Mouse (Mus musculus) regulatory T cell (primary cell): Measurements from ENCODE around the gene Larp1.
"Not testable (repeated sequence)": the region's sequence is repeated elsewhere in the genome, so short reads cannot be mapped to it uniquely, and the experiment has no call there.

Source experiments
- in situ Hi-C: fragments of 300-600 bp; cut with MboI, MseI; formaldehyde crosslinking; loops from one replicate; pipeline ENCODE4 v1.15.1; 2025; ENCODE audit warnings: high pct_unique_total_duplicates

Gene Larp1

GRCm38 (mm10) chr11:58097621-58098365 is 88.9 kb downstream of the Larp1 start:
- in situ Hi-C loops: no loop called here

GRCm38 (mm10) chr11:58098366-58098720 is 89.5 kb downstream of the Larp1 start:
- in situ Hi-C loops: not testable (repeated sequence)

DNA sequence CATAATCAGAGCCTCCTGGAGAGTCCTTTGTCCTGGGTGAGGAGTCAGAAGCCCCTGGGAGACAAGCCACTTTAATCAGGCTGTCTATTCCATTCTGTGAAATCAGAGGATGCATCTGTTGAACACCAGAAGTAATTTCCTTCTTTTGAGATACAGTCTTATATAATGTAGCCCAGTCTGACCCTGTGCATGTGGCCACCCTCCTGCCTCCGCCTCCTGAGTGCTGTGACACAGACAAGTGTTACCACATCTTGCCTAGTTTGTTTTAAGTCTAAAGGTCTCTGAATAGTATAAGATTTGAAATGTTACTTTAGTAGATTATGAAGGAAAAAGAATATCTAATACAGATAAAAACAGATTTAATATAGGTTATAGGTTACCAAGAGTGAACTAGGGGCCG is 91.1 kb downstream of the Larp1 start:
- in situ Hi-C loops: no loop called here

DNA sequence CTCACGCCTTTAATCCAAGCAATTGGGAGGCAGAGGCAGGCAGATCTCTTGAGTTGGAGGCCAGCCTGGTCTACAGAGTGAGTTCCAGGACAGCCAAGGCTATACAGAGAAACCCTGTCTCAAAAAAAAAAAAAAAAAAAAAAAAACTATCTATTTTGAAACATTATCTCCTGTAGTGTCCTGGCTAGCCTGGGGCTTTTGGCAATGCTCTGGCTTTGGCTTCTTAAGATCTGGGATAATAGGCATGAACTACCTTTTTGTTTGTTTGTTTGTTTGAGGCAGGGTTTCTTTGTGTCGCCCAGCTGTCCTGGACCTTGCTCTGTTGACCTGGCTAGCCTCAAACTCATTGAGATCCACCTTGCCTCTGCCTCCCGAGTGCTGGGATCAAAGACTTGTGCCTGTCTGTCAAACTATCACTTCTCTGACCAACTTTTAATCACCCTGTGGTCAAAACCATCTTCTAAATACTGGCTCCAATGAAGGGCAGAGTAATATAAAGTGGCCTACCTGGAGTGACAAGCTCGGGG is 92.4 kb downstream of the Larp1 start:
- in situ Hi-C loops: no loop called here

GRCm38 (mm10) chr11:58102146-58102545 is 93.3 kb downstream of the Larp1 start:
- in situ Hi-C loops: no loop called here

- in situ Hi-C loops: no loop called here
These were observed 93.9 kb downstream of the Larp1 start for GRCm38 (mm10) chr11:58102581-58103343.

DNA sequence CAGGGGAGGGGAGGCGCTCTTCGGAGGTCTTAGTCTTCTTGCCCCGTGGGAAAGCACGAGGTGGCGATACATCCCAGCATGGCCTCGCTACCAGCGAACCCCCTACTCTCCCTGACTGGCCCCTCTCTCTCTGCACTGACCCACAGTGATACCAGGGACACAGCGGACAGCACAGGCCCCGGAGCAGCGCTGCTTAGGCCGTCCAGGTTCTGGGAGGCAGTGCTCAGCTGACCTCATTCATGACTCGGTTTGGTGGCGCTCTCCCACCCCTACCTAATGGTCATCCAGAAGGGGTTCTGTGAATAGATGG is 94.4 kb downstream of the Larp1 start:
- in situ Hi-C loops: no loop called here

- in situ Hi-C loops: no loop called here
These were observed 94.9 kb downstream of the Larp1 start, which contains the start of gene Cnot8 for GRCm38 (mm10) chr11:58103697-58104306. Gene Cnot8, plus strand, starts transcription at chr11:58104153.

DNA sequence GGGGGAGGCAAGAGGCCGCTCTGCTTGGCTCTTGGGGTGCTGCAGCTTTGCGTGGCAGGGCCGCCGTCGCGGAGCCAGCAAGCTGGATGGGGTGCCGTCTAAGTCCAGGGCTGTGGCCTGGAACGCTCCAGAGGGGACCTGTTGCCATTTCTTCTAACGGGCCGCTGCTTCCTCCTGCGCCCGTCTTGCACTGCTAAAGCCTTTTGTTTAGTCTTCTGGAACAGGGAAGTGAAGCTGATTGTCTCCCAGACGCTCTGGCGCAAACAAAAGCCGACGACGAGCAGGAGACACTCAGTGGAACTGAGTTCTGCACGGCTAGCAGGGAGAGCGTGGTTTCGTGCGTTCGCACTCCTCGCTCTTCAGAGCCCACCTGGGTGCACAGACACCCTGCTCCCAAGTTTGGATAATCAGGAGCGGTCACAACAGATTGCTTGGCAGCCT is 95.5 kb downstream of the Larp1 start:
- in situ Hi-C loops: no loop called here

DNA sequence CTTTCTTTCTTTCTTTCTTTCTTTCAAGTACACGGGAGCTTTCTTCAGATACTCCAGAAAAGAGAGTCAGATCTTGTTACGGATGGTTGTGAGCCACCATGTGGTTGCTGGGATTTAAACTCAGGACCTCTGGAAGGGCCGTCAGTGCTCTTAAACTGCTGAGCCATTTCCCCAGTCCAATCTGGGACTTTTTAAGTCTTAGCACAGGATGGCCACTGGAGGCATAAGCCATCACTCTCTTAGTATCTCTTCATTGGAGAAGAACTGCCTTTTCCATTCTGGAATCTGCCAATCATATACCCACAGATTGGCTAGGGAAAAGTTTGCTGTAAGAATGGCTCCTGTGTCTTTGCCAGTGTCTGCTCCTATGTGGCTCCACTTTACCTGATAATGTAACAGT is 98.1 kb downstream of the Larp1 start:
- in situ Hi-C loops: no loop called here

GRCm38 (mm10) chr11:58107664-58108337 is 98.9 kb downstream of the Larp1 start:
- in situ Hi-C loops: no loop called here
